8 mouse cellular contexts compared by ENCODE assay signal in the genomic region with DNA sequence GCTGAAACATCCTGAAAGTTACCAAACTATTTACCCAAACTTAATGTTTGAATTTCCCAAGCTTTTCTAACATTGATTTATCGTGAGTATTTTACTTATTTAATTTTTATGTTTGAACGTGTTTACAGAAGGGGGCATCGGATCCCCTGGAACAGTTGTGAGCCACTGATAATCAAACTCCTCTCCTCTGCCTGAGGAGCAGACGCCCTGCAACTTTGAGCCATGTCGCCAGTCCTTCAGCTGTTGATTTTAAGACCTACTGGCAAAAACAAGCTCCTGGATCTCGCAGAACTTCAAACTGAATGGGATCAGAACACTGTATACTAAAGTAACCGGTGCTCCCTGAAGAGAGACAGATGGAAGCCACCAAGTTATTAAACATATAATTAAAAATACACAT. TPM values are rescaled to one million over a fixed set of nuclear protein-coding genes. Genes with fewer than 3 reads are reported as not detected.
DNase-seq lines count a peak whose midpoint lies in the region; ATAC-seq and TF ChIP-seq lines count a peak whose summit lies in the region.

No protein-coding gene starts in this region.

- peak overlapping the region; percentile 85 for H3K4me3 ChIP-seq in lung, embryonic 14.5 days (ENCODE audit: low read depth, low read length)
- H3K4me3 ChIP-seq in embryonic facial prominence, embryonic 11.5 days (ENCODE audit: low read depth, low read length), result no peak overlapping the region
- peak overlapping the region; percentile 96; the same call in 1 of the 2 replicates for H3K4me3 ChIP-seq in hindbrain, embryonic 16.5 days (ENCODE audit: low read length)
- H3K4me3 ChIP-seq in midbrain, embryonic 15.5 days, result no peak overlapping the region

- DNase-seq in lung, embryonic 14.5 days, result peak; percentile 47
- DNase-seq in lung, postnatal 4 days, result no peak
- peak; percentile 8 for DNase-seq in embryonic facial prominence, embryonic 11.5 days (ENCODE audit: low spot score)
- no peak for DNase-seq in left cerebral cortex, adult 18-20 months (ENCODE audit: low spot score in 2 of 2)
- no peak for DNase-seq in frontal cortex, postnatal 36 days (ENCODE audit: low spot score in 2 of 2)
- DNase-seq in right cerebral cortex, postnatal 36 days (ENCODE audit: low spot score in 2 of 2), result no peak

- peak overlapping the region; percentile 56 for H3K4me2 ChIP-seq in lung, embryonic 14.5 days
- peak overlapping the region; percentile 7; the same call in 1 of the 2 replicates for H3K4me2 ChIP-seq in embryonic facial prominence, embryonic 11.5 days (ENCODE audit: low read depth, low read length)
- peak overlapping the region; percentile 36 for H3K4me2 ChIP-seq in hindbrain, embryonic 16.5 days (ENCODE audit: low read length)
- H3K4me2 ChIP-seq in midbrain, embryonic 15.5 days, result 0 out of 2 replicates have a peak overlapping the region, but pooled peaks have one; percentile 94

- TF ChIP-seq CTCF in lung, embryonic 14.5 days (IDR thresholded peaks at IDR 0.05; ENCODE audit: low read depth), result no peak

- H3K4me1 ChIP-seq in lung, embryonic 14.5 days (ENCODE audit: insufficient read depth), result no peaks in the 10 kb centered on the region
- no peaks in the 10 kb centered on the region for H3K4me1 ChIP-seq in embryonic facial prominence, embryonic 11.5 days (ENCODE audit: control insufficient read depth, insufficient read depth, low read length)
- H3K4me1 ChIP-seq in hindbrain, embryonic 16.5 days (ENCODE audit: control insufficient read depth, insufficient read depth, low read depth, low read length), result no peaks in the 10 kb centered on the region; the same call in 1 of the 2 replicates
- H3K4me1 ChIP-seq in midbrain, embryonic 15.5 days, result peaks cover 5% of the 10 kb centered on the region

- ATAC-seq in lung, embryonic 14.5 days (ENCODE audit: insufficient read depth), result peak; percentile 21; the same call in 1 of the 2 replicates
- no peak for ATAC-seq in embryonic facial prominence, embryonic 11.5 days (replicated peaks; ENCODE audit: insufficient number of reproducible peaks, low FRiP score, low TSS enrichment, low read depth)
- ATAC-seq in hindbrain, embryonic 16.5 days, result no peak
- ATAC-seq in midbrain, embryonic 15.5 days (replicated peaks), result peak; percentile 43; the same call in 1 of the 2 replicates

- no peaks in the 10 kb centered on the region for H3K9me3 ChIP-seq in lung, embryonic 14.5 days (ENCODE audit: low read depth, low read length)
- H3K9me3 ChIP-seq in embryonic facial prominence, embryonic 11.5 days (replicated peaks; ENCODE audit: control insufficient read depth, low read length), result no peaks in the 10 kb centered on the region
- no peaks in the 10 kb centered on the region for H3K9me3 ChIP-seq in hindbrain, embryonic 16.5 days (ENCODE audit: control insufficient read depth, low read length)
- H3K9me3 ChIP-seq in midbrain, embryonic 15.5 days, result no peaks in the 10 kb centered on the region

- peaks cover 19% of the 10 kb centered on the region for H3K36me3 ChIP-seq in lung, embryonic 14.5 days (ENCODE audit: insufficient read depth)
- H3K36me3 ChIP-seq in embryonic facial prominence, embryonic 11.5 days (replicated peaks; ENCODE audit: control insufficient read depth, insufficient read depth, low read depth, low read length), result peaks cover 3% of the 10 kb centered on the region
- no peaks in the 10 kb centered on the region for H3K36me3 ChIP-seq in hindbrain, embryonic 16.5 days (ENCODE audit: control insufficient read depth, insufficient read depth, low read length)
- H3K36me3 ChIP-seq in midbrain, embryonic 15.5 days (replicated peaks), result no peaks in the 10 kb centered on the region

- no peaks in the 10 kb centered on the region for H3K27me3 ChIP-seq in lung, embryonic 14.5 days (ENCODE audit: insufficient read depth, low read length)
- no peaks in the 10 kb centered on the region for H3K27me3 ChIP-seq in embryonic facial prominence, embryonic 11.5 days (ENCODE audit: control insufficient read depth, insufficient read depth, low read length)
- H3K27me3 ChIP-seq in hindbrain, embryonic 16.5 days (replicated peaks; ENCODE audit: control insufficient read depth, insufficient read depth, low read length), result no peaks in the 10 kb centered on the region
- H3K27me3 ChIP-seq in midbrain, embryonic 15.5 days (replicated peaks), result no peaks in the 10 kb centered on the region

- 14% methylated on average over 7 of the region's 7 CpGs for WGBS in lung, embryonic 14.5 days
- WGBS in embryonic facial prominence, embryonic 11.5 days, result 26% methylated on average over 7 of the region's 7 CpGs
- WGBS in hindbrain, embryonic 16.5 days, result 22% methylated on average over 7 of the region's 7 CpGs
- WGBS in midbrain, embryonic 15.5 days, result 25% methylated on average over 7 of the region's 7 CpGs

- H3K27ac ChIP-seq in lung, embryonic 14.5 days (ENCODE audit: low read depth), result no peak overlapping the region
- H3K27ac ChIP-seq in embryonic facial prominence, embryonic 11.5 days (replicated peaks; ENCODE audit: low read depth, low read length), result no peak overlapping the region
- no peak overlapping the region for H3K27ac ChIP-seq in hindbrain, embryonic 16.5 days (ENCODE audit: low read depth, low read length)
- H3K27ac ChIP-seq in midbrain, embryonic 15.5 days, result no peak overlapping the region

- H3K9ac ChIP-seq in lung, embryonic 14.5 days, result no peak overlapping the region
- H3K9ac ChIP-seq in embryonic facial prominence, embryonic 11.5 days (replicated peaks; ENCODE audit: low read length), result no peak overlapping the region
- no peak overlapping the region for H3K9ac ChIP-seq in hindbrain, embryonic 16.5 days (ENCODE audit: low read depth, low read length)
- no peak overlapping the region for H3K9ac ChIP-seq in midbrain, embryonic 15.5 days

RNA-seq across cellular contexts. Expression of a gene that starts 0.5 kb away (rescaled TPM):
- 192 and 198 TPM in 2 replicates for polyA plus RNA-seq in lung, embryonic 14.5 days (2014; fragmentation: Nextera tagmentation; extraction: Ambion mirVana)
- polyA plus RNA-seq in embryonic facial prominence, embryonic 11.5 days (2014; fragmentation: Nextera tagmentation; extraction: Ambion mirVana), result 231 and 241 TPM in 2 replicates
- polyA plus RNA-seq in hindbrain, embryonic 16.5 days (2015; fragmentation: Nextera tagmentation; extraction: Ambion mirVana), result 32.3 and 39.4 TPM in 2 replicates
- 24.5 and 30.9 TPM in 2 replicates for polyA plus RNA-seq in midbrain, embryonic 15.5 days (2015; fragmentation: Nextera tagmentation; extraction: Ambion mirVana)
- total RNA-seq in left cerebral cortex, adult 18-20 months (2021), result under 1 TPM; 0.81 to 0.91 TPM

RNA-seq across cellular contexts. Expression of a gene that starts 4.3 kb away (rescaled TPM):
- not detected in 2 replicates for polyA plus RNA-seq in lung, embryonic 14.5 days (2014; fragmentation: Nextera tagmentation; extraction: Ambion mirVana)
- 0.11 and 0.15 TPM in 2 replicates for polyA plus RNA-seq in embryonic facial prominence, embryonic 11.5 days (2014; fragmentation: Nextera tagmentation; extraction: Ambion mirVana)
- polyA plus RNA-seq in hindbrain, embryonic 16.5 days (2015; fragmentation: Nextera tagmentation; extraction: Ambion mirVana), result 0.37 and 0.38 TPM in 2 replicates
- polyA plus RNA-seq in midbrain, embryonic 15.5 days (2015; fragmentation: Nextera tagmentation; extraction: Ambion mirVana), result 0.22 TPM in 1 of 2 replicates, not detected in the other
- not detected for total RNA-seq in left cerebral cortex, adult 18-20 months (2021)

Comparison
In these comparisons a context has a peak if more than half of its experiments do, and no peak if none do; other contexts are left out.
1. DNase-seq: peak in lung, embryonic 14.5 days (single experiment) and embryonic facial prominence, embryonic 11.5 days (single experiment); none in lung, postnatal 4 days (0 of 2), left cerebral cortex, adult 18-20 months (0 of 2), frontal cortex, postnatal 36 days (0 of 2) and right cerebral cortex, postnatal 36 days (0 of 2).
2. ATAC-seq: peak in lung, embryonic 14.5 days (single experiment) and midbrain, embryonic 15.5 days (single experiment); none in embryonic facial prominence, embryonic 11.5 days (single experiment) and hindbrain, embryonic 16.5 days (single experiment).
3. H3K4me2 ChIP-seq: peak in every context shown above with its lines; median percentile 94 in midbrain, embryonic 15.5 days; 56 in lung, embryonic 14.5 days; 36 in hindbrain, embryonic 16.5 days; 7 in embryonic facial prominence, embryonic 11.5 days.
4. H3K4me3 ChIP-seq: peak in lung, embryonic 14.5 days (single experiment) and hindbrain, embryonic 16.5 days (single experiment); none in embryonic facial prominence, embryonic 11.5 days (single experiment) and midbrain, embryonic 15.5 days (single experiment).